Mouse (Mus musculus): ENCODE measurements at regions not wholly inside any gene's neighbourhood (a gene's known extent, or its start where the extent isn't known, plus 50 kb on each side); places are given as distances from the start of the nearest gene placed in this dataset.

- DNase-seq (ENCODE audit: low spot score) = no peak
These were observed 141.1 kb upstream of the Plxnc1 start for GRCm38 (mm10) chr10:95085688-95086268.

GRCm38 (mm10) chr10:95083341-95084148, 138.9 kb upstream of the Plxnc1 start:
- no peak for DNase-seq (ENCODE audit: low spot score)

GRCm38 (mm10) chr10:95082634-95083033, 138.0 kb upstream of the Plxnc1 start:
- no peak for DNase-seq (ENCODE audit: low spot score)

GRCm38 (mm10) chr10:95079979-95080378, 135.3 kb upstream of the Plxnc1 start:
- DNase-seq (ENCODE audit: low spot score) = no peak

- DNase-seq (ENCODE audit: low spot score) = no peak
These were observed 131.8 kb upstream of the Plxnc1 start for GRCm38 (mm10) chr10:95076421-95076820.

GRCm38 (mm10) chr10:95075897-95076296, 131.3 kb upstream of the Plxnc1 start:
- no peak for DNase-seq (ENCODE audit: low spot score)

- no peak for DNase-seq (ENCODE audit: low spot score)
These were observed 130.4 kb upstream of the Plxnc1 start for GRCm38 (mm10) chr10:95074959-95075590.

- no peak for DNase-seq (ENCODE audit: low spot score)
These were observed 129.7 kb upstream of the Plxnc1 start for GRCm38 (mm10) chr10:95074381-95074780.

- DNase-seq (ENCODE audit: low spot score) = no peak
These were observed 123.3 kb upstream of the Plxnc1 start for GRCm38 (mm10) chr10:95067971-95068370.

- DNase-seq (ENCODE audit: low spot score) = no peak
These were observed 122.1 kb upstream of the Plxnc1 start for GRCm38 (mm10) chr10:95066774-95067173.

- DNase-seq (ENCODE audit: low spot score) = no peak
These were observed 115.0 kb upstream of the Plxnc1 start for GRCm38 (mm10) chr10:95059486-95060091.

- DNase-seq (ENCODE audit: low spot score) = no peak
These were observed 114.4 kb upstream of the Plxnc1 start for GRCm38 (mm10) chr10:95059078-95059477.

GRCm38 (mm10) chr10:95057051-95057714, 112.5 kb upstream of the Plxnc1 start:
- no peak for DNase-seq (ENCODE audit: low spot score)

- DNase-seq (ENCODE audit: low spot score) = no peak
These were observed 111.9 kb upstream of the Plxnc1 start for GRCm38 (mm10) chr10:95056541-95056940.

GRCm38 (mm10) chr10:95054869-95055268, 110.2 kb upstream of the Plxnc1 start:
- DNase-seq (ENCODE audit: low spot score) = no peak

- DNase-seq (ENCODE audit: low spot score) = no peak
These were observed 104.2 kb upstream of the Plxnc1 start for GRCm38 (mm10) chr10:95048790-95049189.

- DNase-seq (ENCODE audit: low spot score) = peak; percentile 62
These were observed 99.3 kb upstream of the Plxnc1 start for GRCm38 (mm10) chr10:95043978-95044377.

GRCm38 (mm10) chr10:95040258-95040895, 95.7 kb upstream of the Plxnc1 start:
- no peak for DNase-seq (ENCODE audit: low spot score)

GRCm38 (mm10) chr10:95036043-95036697, 91.5 kb upstream of the Plxnc1 start:
- no peak for DNase-seq (ENCODE audit: low spot score)

GRCm38 (mm10) chr10:95035371-95035770, 90.7 kb upstream of the Plxnc1 start:
- DNase-seq (ENCODE audit: low spot score) = no peak

- no peak for DNase-seq (ENCODE audit: low spot score)
These were observed 89.9 kb upstream of the Plxnc1 start for GRCm38 (mm10) chr10:95034566-95034965.

Measured in embryo, embryonic 10 days (tissue).